Mouse (Mus musculus): Measurements from ENCODE around the gene Rnf24. TPM values are rescaled to one million over a fixed set of nuclear protein-coding genes. Genes with fewer than 3 reads are reported as not detected.
A peak's percentile ranks its signal among the peaks of the same experiment; 100 is the strongest.

The Rnf24 gene
- polyA plus RNA-seq, 1 experiment = 4.9 TPM

- Histone ChIP-seq H3ac (ENCODE audit: control insufficient read depth, insufficient read length, low read depth) (no peak overlapping the region), H3K27me3 (ENCODE audit: control insufficient read depth, insufficient read depth, insufficient read length) (no peaks in the 10 kb centered on the region), H3K79me2 (ENCODE audit: control insufficient read depth, insufficient read depth) (no peaks in the 10 kb centered on the region), H3K36me3 (ENCODE audit: control insufficient read depth, insufficient read depth) (no peaks in the 10 kb centered on the region), H3K79me3 (ENCODE audit: low read depth) (no peaks in the 10 kb centered on the region), H3K4me3 (ENCODE audit: insufficient read depth, poor library complexity, severe bottlenecking) (no peak overlapping the region)
- no peak for TF ChIP-seq CTCF (IDR thresholded peaks at IDR 0.05; ENCODE audit: control insufficient read depth, insufficient read depth, insufficient read length)
- no peak for TF ChIP-seq CEBPB (IDR thresholded peaks at IDR 0.05; ENCODE audit: low read depth)
- TF ChIP-seq MAX (IDR thresholded peaks at IDR 0.05) = no peak
- TF ChIP-seq USF1 (IDR thresholded peaks at IDR 0.05; ENCODE audit: low read depth) = no peak
- TF ChIP-seq FOSL1 (IDR thresholded peaks at IDR 0.05; ENCODE audit: insufficient read depth, low read length, poor library complexity, severe bottlenecking) = peak; percentile 56
- TF ChIP-seq MYOG (IDR thresholded peaks at IDR 0.05; ENCODE audit: control insufficient read depth, extremely low read depth, insufficient read length) = no peak
- TF ChIP-seq MYOD1 (IDR thresholded peaks at IDR 0.05; ENCODE audit: control insufficient read depth, insufficient read length, low read depth) = peak; percentile 53
Measured at GRCm38 (mm10) chr2:131386350-131386962, 33.8 kb upstream of the Rnf24 start.

- Histone ChIP-seq H3K4me3 (ENCODE audit: insufficient read depth, poor library complexity, severe bottlenecking) (no peak overlapping the region), H3K36me3 (ENCODE audit: control insufficient read depth, insufficient read depth) (no peaks in the 10 kb centered on the region), H3ac (ENCODE audit: control insufficient read depth, insufficient read length, low read depth) (no peak overlapping the region), H3K27me3 (ENCODE audit: control insufficient read depth, insufficient read depth, insufficient read length) (no peaks in the 10 kb centered on the region), H3K79me3 (ENCODE audit: low read depth) (no peaks in the 10 kb centered on the region), H3K79me2 (ENCODE audit: control insufficient read depth, insufficient read depth) (no peaks in the 10 kb centered on the region)
- TF ChIP-seq FOSL1 (IDR thresholded peaks at IDR 0.05; ENCODE audit: insufficient read depth, low read length, poor library complexity, severe bottlenecking) = no peak
- TF ChIP-seq MYOD1 (IDR thresholded peaks at IDR 0.05; ENCODE audit: control insufficient read depth, insufficient read length, low read depth) = no peak
- no peak for TF ChIP-seq CEBPB (IDR thresholded peaks at IDR 0.05; ENCODE audit: low read depth)
- no peak for TF ChIP-seq MAX (IDR thresholded peaks at IDR 0.05)
- TF ChIP-seq USF1 (IDR thresholded peaks at IDR 0.05; ENCODE audit: low read depth) = no peak
- no peak for TF ChIP-seq MYOG (IDR thresholded peaks at IDR 0.05; ENCODE audit: control insufficient read depth, extremely low read depth, insufficient read length)
- no peak for TF ChIP-seq CTCF (IDR thresholded peaks at IDR 0.05; ENCODE audit: control insufficient read depth, insufficient read depth, insufficient read length)
Measured at GRCm38 (mm10) chr2:131385176-131385575, 32.5 kb upstream of the Rnf24 start.

- Histone ChIP-seq H3K27me3 (ENCODE audit: control insufficient read depth, insufficient read depth, insufficient read length) (no peaks in the 10 kb centered on the region), H3K36me3 (ENCODE audit: control insufficient read depth, insufficient read depth) (no peaks in the 10 kb centered on the region), H3K4me3 (ENCODE audit: insufficient read depth, poor library complexity, severe bottlenecking) (no peak overlapping the region), H3K79me2 (ENCODE audit: control insufficient read depth, insufficient read depth) (no peaks in the 10 kb centered on the region), H3ac (ENCODE audit: control insufficient read depth, insufficient read length, low read depth) (no peak overlapping the region), H3K79me3 (ENCODE audit: low read depth) (no peaks in the 10 kb centered on the region)
- TF ChIP-seq USF1 (IDR thresholded peaks at IDR 0.05; ENCODE audit: low read depth) (no peak), FOSL1 (IDR thresholded peaks at IDR 0.05; ENCODE audit: insufficient read depth, low read length, poor library complexity, severe bottlenecking) (no peak), MYOG (IDR thresholded peaks at IDR 0.05; ENCODE audit: control insufficient read depth, extremely low read depth, insufficient read length) (no peak), MAX (IDR thresholded peaks at IDR 0.05) (no peak), CTCF (IDR thresholded peaks at IDR 0.05; ENCODE audit: control insufficient read depth, insufficient read depth, insufficient read length) (no peak), MYOD1 (IDR thresholded peaks at IDR 0.05; ENCODE audit: control insufficient read depth, insufficient read length, low read depth) (no peak), CEBPB (IDR thresholded peaks at IDR 0.05; ENCODE audit: low read depth) (no peak)
Measured at GRCm38 (mm10) chr2:131379541-131379940, 26.8 kb upstream of the Rnf24 start.

- Histone ChIP-seq H3ac (ENCODE audit: control insufficient read depth, insufficient read length, low read depth) (no peak overlapping the region), H3K27me3 (ENCODE audit: control insufficient read depth, insufficient read depth, insufficient read length) (no peaks in the 10 kb centered on the region), H3K79me2 (ENCODE audit: control insufficient read depth, insufficient read depth) (no peaks in the 10 kb centered on the region), H3K4me3 (ENCODE audit: insufficient read depth, poor library complexity, severe bottlenecking) (no peak overlapping the region), H3K79me3 (ENCODE audit: low read depth) (no peaks in the 10 kb centered on the region), H3K36me3 (ENCODE audit: control insufficient read depth, insufficient read depth) (no peaks in the 10 kb centered on the region)
- TF ChIP-seq FOSL1 (IDR thresholded peaks at IDR 0.05; ENCODE audit: insufficient read depth, low read length, poor library complexity, severe bottlenecking) (no peak), CTCF (IDR thresholded peaks at IDR 0.05; ENCODE audit: control insufficient read depth, insufficient read depth, insufficient read length) (no peak), MAX (IDR thresholded peaks at IDR 0.05) (no peak), USF1 (IDR thresholded peaks at IDR 0.05; ENCODE audit: low read depth) (no peak), CEBPB (IDR thresholded peaks at IDR 0.05; ENCODE audit: low read depth) (no peak), MYOD1 (IDR thresholded peaks at IDR 0.05; ENCODE audit: control insufficient read depth, insufficient read length, low read depth) (no peak)
Measured at GRCm38 (mm10) chr2:131378872-131379271, 26.2 kb upstream of the Rnf24 start.

- no peaks in the 10 kb centered on the region for H3K79me2 ChIP-seq (ENCODE audit: control insufficient read depth, insufficient read depth)
- no peaks in the 10 kb centered on the region for H3K36me3 ChIP-seq (ENCODE audit: control insufficient read depth, insufficient read depth)
- H3K4me3 ChIP-seq (ENCODE audit: insufficient read depth, poor library complexity, severe bottlenecking) = no peak overlapping the region
- TF ChIP-seq CEBPB (IDR thresholded peaks at IDR 0.05; ENCODE audit: low read depth) (no peak), MYOD1 (IDR thresholded peaks at IDR 0.05; ENCODE audit: control insufficient read depth, insufficient read length, low read depth) (no peak), FOSL1 (IDR thresholded peaks at IDR 0.05; ENCODE audit: insufficient read depth, low read length, poor library complexity, severe bottlenecking) (no peak), MAX (IDR thresholded peaks at IDR 0.05) (no peak), CTCF (IDR thresholded peaks at IDR 0.05; ENCODE audit: control insufficient read depth, insufficient read depth, insufficient read length) (no peak), MYOG (IDR thresholded peaks at IDR 0.05; ENCODE audit: control insufficient read depth, extremely low read depth, insufficient read length) (no peak), USF1 (IDR thresholded peaks at IDR 0.05; ENCODE audit: low read depth) (no peak)
- H3K27me3 ChIP-seq (ENCODE audit: control insufficient read depth, insufficient read depth, insufficient read length) = no peaks in the 10 kb centered on the region
- H3K79me3 ChIP-seq (ENCODE audit: low read depth) = no peaks in the 10 kb centered on the region
- H3ac ChIP-seq (ENCODE audit: control insufficient read depth, insufficient read length, low read depth) = no peak overlapping the region
Measured at GRCm38 (mm10) chr2:131377055-131377454, 24.4 kb upstream of the Rnf24 start.
